Mouse (Mus musculus) testis, adult 2 months (tissue): ENCODE results near the gene Pde8b.

Source experiments
- CTCF ChIP-seq: fragments of 200-500 bp; IDR thresholded peaks from 2 replicates; pipeline ENCODE4 v1.5.1; 2012; ENCODE audit warnings: low read depth, mild to moderate bottlenecking, inconsistent platforms, low read length, moderate library complexity; ENCODE audit not compliant: control insufficient read depth, insufficient read depth, insufficient replicate concordance
- POLR2A ChIP-seq: fragments of 200-500 bp; IDR thresholded peaks from 2 replicates; pipeline ENCODE4 v1.6.1; 2012; ENCODE audit warnings: low read depth, mild to moderate bottlenecking, inconsistent platforms, low read length, moderate library complexity; ENCODE audit not compliant: control insufficient read depth

DNA sequence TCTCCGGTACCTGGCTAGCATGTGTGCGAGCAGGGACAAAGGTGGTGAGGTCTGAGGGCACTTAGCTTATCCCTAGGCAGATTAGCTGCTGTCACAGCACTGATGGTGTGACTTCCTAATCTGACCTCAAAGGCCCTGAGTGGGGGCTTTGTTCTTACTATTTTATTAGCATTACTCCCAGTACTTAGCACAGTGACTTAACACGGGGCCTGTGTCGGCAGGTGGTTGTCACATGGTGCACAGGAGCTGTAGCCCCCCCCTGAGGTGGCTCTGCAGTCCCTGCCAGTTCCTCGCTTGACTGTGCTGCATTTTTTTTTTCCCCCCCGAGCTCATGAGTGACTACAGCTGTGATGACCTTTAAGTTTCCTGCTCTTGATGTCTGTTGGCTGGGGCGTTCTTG lies 271.1 kb downstream of the Pde8b start:
- TF ChIP-seq CTCF (no peak), POLR2A (no peak)
